Mouse (Mus musculus): ENCODE results near the gene Lrrc4.

Lrrc4 gene

DNA sequence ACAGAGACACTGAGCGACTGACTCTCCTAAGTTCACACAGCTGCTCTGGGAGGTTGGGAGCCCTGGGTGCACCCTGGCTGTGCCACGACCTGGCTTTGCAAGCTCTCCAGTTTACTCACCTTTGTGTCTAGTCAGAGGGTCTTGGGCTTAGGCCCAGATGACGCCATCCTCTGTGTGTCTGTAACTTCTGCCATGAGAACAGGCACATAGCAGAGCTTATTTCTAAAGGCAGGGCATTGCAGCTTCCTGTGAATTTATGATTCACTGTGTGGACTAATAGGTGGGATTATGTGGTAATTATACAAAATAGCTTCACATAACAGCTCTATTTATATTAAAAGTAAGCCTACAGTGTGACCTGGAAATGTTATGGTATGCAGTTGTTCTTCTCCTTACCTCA, 168.5 kb downstream of the Lrrc4 start:
- peak; percentile 60 for DNase-seq

DNA sequence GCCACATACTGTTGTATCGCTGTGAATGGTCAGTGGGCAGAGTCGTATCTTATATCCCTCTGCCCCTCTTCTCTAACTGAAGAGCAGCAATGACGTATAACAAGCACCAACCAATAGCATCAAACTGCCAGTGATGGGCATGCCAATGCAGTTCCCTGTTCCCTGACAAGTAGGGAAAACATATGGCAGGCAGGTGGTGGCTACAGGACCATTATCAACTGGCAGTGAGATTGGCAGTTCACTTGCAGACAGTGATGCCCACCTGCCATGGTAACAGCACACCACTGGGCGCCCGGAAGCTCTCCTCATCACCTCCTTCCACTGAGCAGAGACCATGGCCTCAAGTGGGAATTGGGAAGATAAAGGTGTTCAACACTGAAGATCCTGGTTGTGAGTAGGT, 175.0 kb downstream of the Lrrc4 start:
- no peak for DNase-seq

DNA sequence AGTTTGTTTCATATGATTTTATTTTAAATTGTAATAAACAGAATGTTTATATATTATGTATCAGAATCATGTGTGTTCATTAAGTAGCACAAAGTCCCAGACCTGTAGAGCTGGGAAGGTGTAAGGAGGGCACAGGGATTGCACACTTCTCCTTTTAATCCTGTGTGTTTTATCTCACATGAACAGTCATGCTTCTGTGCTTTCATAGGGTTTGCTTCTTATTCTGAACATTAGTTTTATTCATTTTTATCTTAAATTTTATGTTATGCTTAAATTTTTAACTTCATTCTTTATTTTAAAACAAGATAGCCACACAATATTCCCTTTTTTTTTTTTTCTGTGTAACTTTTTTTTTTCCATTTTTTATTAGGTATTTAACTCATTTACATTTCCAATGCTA, 186.3 kb downstream of the Lrrc4 start:
- no peak for DNase-seq

DNA sequence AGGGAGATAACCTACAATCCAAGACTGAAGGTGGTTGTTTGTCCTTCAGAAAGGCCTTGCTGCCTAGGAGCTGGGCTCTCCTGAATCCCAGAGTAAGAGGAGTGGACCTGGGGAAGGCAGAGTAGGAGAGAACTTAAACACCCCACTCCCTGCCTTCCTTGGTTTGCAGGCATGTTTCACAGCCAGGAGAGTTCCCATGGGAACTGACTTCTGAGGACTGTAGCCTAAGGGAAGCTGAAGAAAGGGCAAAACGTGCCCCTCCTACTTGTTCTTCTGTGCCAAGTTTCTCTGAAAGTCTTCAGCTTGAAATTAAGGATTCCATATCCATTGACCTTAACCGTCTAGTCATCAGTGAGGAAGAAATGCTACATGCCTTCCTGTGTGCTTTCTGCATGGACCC, 188.6 kb downstream of the Lrrc4 start:
- DNase-seq: no peak

DNA sequence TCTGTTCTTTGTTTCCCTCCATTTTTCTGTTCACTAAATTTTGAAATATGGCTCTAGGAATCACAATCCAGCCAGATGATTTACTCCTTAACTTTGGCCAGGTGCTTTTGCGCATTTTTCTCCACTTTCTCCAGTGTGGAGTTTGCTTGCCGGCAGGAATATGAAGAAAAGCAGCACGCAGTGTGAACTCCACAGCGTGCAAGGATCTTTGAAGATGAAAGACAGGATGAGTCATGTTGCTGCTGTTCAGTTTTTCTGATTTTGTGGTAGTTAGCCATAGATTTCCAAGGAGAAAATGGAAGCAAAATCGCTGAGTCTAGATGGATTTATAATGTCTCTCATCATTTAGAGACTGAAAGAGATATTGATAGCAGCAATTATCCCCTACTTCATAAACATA, 191.5 kb downstream of the Lrrc4 start:
- DNase-seq: peak; percentile 16

DNA sequence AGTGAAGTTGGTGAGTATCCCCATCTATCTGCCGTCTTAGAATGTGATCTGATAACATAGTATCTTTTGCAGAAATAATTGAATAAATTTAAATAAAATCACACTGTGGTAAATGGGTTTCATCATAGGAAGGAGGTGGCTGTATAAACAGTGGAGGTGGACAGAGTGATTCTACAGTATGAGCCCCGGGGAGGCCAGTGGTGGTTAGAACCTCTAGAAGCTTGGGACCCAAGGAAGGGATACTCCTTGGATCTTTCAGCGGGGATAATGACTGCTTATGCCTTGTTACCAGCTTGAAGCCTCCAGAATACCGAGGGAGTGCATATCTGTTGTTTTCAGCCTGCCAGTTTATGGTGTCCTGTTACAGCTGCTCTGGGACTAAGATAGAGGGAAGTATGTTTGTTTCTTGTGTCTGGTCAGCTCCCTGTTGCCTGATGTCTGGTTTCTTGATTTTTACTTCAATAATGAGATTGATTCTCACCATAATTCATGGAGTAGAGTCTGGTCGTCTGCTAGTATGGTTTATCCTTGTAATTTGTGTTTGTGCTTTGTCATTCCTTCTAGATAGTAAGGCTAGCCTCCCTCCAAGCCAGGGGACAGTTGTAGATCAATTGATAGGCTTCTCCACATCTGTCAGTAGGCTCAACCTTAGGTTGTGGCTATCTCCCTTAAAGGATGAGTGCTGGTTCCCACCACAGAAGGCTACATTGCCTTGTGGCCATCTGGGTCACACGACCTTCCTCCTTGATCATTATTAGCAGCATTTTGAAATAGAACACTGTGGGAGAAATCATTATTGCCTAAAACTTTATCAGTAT, 195.8 kb downstream of the Lrrc4 start:
- peak; percentile 85 for DNase-seq

DNA sequence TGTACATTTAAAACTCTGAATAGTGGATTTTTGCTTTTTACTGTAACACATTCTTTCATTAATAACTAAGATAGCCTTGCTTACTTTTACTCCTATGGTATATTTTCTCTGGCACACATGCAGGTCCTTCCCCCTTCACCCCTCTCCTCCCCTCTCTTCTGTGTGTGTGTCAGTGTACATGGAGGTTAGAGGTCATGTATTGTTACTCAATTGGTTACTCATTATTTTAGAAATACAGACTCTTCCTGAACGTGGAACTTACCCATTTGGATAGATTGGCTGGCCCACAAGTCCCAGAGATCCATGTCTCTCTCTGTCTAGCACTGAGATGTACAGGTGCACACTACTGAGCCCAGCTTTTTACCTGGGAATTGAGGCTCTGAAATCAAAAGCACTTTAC, 196.5 kb downstream of the Lrrc4 start:
- peak; percentile 42 for DNase-seq

DNA sequence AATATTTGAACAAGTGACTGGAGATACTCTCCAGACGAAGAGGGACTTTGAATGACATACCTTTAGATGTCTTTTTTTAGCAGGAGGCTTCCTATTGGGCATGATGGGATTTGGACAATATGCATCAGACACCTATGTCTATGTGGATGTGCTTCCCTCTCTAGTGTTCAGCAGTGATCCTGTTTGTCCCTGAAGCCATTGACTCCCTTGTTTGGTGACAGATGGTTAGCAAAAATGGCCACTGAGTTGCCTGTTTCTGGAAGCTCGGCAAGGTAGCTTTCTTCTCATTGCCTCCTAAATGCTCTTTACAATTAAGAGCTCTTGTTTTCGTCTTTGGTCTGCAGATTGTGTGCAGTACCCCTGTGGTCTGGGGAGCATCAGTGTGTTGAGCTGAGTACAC, 197.9 kb downstream of the Lrrc4 start:
- DNase-seq: peak; percentile 51

DNA sequence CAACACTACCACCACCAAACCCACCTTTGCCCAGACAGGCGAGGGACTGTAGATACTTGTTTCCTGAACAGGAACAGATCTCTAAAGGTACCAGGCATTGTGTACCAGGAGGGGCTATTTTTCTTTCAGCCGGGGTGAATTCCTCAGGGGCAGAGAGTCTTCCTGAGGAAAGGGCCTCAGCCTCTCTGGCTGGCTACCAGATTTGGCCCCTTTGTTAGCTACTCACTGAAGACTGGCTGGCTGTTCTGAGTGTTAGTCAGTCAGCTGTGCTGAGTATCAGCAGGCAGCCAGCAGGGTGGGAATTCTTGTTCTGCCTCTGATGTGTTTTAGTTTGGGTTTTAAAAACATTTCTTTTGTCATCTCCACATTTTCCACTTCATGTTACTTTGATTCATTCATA, 198.4 kb downstream of the Lrrc4 start:
- DNase-seq: peak; percentile 89

DNA sequence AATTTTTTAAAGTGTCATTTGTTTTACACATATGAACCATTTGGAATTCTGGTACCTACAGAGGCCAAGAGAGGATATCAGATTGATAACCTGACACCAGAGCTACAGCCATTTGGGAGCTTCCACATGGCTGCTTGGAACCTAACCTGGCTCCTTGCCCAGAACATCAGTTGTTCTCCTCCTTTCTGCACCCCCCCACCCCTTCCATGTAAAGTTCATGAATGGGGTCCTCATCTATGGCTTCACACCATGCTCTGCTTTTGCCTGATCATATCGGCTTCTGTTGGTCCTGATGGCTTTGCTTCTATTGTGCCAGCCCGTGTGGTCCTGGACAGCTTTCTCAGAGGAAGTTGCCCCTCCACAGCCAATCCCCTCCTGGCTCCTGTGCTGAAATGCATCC, 200.6 kb downstream of the Lrrc4 start:
- peak; percentile 70 for DNase-seq

DNA sequence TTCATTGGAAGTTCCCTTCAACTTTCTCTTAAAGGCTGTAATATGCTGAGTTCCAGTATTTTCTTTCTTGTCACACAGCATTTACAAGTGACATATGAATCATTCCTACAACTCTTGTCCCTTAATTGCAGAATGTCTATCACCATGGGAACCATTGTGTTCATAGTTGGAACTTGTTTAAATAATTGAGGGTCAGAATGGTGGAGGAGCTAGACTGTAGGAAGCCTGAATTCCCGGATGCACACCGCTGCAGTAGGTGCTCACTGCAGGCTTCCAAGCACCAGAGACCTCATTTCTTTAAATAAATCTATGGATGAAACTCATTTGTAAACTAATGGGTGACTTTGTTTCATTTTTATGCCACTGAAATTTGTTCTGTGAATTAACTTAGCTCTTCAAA, 201.7 kb downstream of the Lrrc4 start:
- DNase-seq: peak; percentile 65

DNA sequence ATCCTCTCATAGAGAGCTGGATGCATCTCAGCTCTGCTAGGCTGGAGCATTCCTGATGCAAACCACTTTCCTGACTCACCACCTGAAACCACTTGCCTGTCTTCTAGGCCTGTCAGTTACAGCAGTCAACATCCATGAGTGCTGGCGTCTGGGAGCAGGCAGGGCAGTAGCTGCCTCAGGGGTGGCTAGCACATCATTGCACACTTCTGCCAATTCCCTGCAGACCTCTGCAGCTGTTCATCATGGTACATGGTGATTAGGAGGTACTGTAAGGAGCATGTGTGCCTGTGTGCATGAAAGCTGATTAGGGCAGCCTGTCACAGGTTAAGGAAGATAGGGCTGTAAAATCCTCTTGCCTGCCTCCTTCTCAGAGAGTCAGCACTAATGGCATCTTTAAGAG, 203.1 kb downstream of the Lrrc4 start:
- DNase-seq: peak; percentile 78

DNA sequence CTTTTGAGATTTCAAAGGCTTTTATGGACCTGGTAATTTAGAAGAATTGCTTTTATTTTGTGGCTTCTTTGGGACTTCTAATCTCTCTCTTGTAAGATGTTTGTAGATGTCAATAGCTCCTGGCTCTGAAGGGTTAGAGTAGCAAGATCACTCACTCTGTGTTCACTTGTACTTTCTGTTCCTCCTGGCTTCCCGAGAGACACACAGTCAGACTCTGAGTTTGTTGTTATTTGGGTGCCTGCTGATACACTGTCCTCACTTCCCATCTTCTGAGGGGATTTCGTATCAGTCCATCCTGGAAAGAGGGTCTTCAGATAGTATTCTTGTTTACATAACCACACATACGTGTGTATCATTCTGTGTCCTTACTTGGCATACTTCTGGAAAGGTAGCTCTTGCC, 208.6 kb downstream of the Lrrc4 start:
- peak; percentile 51 for DNase-seq

DNA sequence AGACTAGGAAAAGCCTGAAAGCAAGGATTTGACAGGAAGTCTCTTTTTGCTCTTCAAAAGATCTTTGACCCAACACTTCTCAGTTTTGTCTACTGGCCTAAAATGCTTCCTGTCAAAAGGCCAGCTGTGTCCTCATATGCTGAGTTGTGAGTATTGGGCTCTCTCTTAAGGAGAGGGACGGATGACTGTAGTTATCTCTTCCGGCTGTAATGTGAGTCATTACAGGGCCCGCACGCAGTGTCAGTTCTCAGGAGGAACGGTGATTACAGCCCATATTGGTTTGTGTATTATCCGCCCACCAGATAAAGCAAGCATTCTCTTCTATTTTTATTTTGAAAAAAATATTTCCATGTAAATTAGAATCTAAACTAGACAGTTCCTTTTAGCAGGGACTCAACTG, 209.0 kb downstream of the Lrrc4 start:
- DNase-seq: peak; percentile 96

DNA sequence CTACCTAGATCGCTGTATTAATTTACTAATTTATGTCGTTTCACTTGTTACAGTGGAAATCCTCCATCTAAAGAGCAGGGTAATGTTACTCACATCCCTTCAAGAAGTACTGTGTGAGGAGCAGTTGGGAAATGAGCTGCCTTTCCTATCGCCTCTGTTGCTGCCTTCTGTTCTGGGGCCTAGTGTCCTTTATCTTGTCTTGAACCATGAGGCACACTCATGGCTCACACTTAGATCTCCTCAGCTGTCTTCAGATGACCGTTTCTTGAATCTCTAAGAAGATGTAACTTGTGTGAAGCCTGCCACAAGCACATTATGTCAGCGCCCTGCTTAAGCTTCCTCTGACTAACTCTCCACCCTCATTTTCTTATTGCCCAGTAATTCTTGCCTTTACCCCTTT, 209.6 kb downstream of the Lrrc4 start:
- DNase-seq: no peak

DNA sequence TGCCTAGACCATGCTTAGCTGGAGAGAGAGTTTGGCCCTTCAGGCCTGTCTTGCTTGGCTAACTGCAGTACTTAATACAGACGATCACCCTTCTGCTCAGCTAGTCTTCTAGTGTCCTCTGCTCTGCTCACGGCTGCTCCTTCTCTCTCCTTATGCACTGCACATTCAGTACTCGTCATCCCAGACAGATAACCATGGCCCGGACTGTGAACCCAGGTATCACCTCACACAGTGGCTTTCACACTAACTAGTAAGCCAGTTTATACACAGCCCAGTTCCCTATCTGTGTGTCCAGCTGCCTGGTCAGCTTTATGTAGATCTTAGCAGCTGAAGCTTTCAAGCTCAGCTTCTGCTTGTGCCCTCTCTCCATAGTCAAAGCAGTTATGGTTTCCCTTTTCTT, 210.1 kb downstream of the Lrrc4 start:
- DNase-seq: no peak

DNA sequence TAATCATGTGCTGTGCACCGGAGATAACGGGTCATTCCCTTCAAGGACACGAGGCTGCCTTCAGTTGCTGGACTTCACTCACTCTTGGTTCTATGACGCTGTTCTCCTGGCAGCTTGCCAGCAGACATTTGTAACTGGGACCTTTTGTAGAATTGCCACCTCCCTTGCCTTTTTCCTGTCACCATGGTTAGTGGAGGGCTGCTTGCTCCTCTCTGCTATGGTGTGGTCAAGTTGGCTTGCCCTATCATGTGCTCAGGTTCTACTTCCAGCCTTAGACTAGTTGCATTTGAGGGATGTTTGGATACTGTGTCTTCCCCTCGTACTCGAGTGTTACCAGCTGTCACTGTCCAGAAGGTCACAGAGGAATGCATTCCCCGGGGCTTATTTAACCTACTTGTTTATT, 212.8 kb downstream of the Lrrc4 start:
- DNase-seq: peak; percentile 96

DNA sequence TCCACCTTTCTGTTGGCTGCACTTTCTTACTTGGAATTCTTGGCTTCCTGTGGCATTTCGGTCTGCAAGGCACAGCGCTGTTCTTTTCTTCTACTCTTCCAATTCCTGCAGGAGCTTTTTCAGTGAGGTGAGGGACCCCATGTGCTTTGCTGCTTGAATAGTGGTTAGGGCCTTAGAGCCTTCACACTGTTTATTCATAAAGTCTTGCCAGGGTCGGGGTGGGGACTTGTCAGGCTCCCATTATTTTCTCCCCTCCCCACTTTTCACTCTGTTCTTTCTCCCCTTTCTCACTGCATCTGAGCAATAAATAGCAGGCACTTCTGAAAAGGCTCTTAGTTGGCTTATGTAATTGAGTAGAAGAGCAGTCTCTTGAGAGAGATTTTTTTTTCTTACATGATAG, 213.2 kb downstream of the Lrrc4 start:
- no peak for DNase-seq

DNA sequence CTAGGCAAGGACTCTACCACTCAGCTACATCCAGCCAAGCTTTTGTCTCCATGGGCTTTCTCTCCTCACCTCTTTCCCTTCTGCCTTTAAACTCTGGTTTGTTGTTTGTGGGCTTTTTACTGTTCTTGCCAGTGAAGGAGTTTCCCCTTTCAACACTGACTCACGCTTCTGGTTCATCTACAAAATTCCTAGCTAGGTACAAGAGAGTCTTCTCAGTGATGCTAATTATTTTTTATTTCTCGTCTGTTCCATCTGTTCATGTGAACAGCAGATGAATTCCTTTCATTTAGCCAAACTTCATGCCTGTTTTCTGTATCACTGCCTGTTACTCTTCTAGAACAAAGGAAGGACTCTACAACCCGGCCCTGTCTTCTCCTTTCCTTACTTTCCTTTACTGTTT, 215.6 kb downstream of the Lrrc4 start:
- DNase-seq: no peak

DNA sequence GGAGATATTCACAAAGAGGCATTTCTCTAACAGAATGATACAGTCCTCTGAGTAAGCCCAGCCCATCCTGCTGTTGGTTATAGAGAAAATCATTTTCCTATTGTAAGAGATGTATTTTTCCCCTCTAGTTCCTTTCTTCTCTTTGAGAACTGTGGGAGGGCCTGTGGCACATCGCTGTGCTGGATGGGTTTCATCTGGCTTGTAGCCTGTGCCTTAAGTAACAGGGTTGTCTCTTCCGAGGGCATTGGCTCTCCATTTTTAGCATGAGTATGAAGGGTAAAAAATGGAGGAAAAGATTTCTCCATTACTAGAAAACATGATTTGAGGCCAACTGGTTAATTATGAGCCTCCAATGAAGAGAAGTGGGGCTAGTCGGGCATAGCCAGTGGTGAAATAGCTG, 216.1 kb downstream of the Lrrc4 start:
- DNase-seq: no peak

DNA sequence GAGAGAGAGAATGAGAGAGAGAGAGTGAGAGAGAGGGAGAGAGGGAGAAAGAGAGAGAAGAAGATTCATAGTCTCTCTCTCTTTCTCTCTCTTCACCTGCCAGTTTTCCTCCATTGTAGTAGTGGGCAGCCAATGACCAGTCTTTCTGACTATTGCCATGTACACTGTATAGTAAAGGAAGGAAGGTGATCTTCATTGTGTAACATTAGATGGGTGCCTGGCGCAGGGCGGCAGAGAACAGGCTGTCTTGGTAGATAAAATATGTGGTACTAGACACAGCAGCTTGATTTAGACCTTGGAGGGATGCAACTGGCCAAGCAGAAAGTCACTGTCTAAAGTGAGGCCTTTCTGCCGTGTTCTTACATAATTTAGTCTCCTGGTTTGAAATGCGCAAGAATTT, 216.7 kb downstream of the Lrrc4 start:
- DNase-seq: no peak

DNA sequence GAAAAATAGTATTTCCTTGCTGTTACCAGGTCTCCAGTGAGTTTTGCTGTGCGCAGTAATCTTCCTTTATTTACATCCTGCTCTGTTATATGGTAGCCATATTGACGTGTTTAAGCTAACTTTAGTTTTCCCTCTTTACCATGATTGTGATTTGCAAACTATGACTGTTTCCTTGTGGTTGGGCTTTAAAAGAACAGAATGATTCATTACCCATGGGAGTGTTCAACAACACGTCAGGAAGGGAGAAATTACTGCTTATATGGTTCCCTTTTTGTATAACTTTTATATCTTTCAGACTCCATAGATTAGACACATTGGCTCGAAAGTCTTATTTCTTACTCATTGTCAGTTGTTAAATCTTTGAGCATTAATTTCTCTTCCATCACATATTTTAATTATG, 218.1 kb downstream of the Lrrc4 start:
- DNase-seq: no peak

Measured in heart, adult 11 months (tissue).